Mouse (Mus musculus) lung, postnatal 25 days (tissue): ENCODE measurements around the gene Exoc6b.

Experiments
- DNase-seq: peaks from one replicate; pipeline ENCODE4 v3.0.0; 2022; ENCODE audit warnings: low spot score

Gene Exoc6b

DNA sequence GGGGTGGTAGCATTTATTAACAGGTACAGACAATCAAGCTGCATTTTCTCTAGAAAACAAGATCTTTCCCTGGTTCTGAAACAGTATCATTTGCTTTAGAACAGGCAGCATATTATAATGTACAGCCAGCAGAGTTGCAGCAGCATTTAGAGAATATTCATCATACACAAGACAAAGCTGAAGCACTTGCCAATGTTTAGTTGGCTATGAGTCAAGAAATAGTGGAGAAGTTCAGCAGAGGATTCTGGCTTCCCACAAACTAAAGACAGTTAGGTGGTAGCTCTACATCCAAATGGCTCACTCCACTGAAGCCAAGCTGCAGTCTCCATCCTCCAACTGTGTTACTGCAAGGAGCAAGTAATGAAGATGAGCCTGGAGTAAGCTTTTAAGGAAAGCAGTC is 342.4 kb downstream of the Exoc6b start:
- peak; percentile 11 for DNase-seq

DNA sequence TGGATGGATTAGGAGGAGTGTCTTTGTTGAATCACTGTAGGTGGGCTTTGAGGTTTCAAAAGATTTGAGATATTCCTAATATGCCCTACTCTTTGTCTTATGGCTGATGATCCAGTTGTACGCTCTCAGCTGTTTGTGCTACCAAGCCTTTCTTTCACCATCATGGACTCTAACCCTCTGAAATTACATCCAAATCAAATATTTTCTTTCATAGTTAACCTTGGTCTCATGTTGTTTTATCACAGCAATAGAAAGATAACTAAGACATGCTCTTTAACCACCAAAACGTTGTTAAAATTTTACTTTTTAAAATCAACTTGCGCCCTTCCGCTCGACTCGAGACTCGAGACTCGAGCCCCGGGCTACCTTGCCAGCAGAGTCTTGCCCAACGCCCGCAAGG is 356.1 kb downstream of the Exoc6b start:
- DNase-seq: no peak

DNA sequence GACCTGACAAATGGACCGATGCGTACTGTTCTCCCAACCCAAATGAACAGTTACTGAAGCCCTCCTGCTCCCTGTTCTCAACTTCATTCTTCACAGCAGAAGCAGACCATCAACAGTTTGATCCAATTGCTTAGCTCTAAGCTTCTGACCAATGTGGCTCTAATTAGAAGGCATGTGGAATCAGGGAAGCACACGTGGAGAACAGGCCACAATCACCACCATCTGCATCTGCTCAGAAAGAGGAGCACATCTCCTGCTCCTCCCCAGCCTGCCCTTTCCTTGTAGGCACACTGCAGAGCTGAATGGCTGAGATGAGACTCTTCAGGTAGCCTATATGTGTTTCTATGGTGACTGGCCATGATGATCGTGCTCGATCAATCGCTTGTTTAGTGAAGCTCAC is 358.5 kb downstream of the Exoc6b start:
- DNase-seq: no peak

DNA sequence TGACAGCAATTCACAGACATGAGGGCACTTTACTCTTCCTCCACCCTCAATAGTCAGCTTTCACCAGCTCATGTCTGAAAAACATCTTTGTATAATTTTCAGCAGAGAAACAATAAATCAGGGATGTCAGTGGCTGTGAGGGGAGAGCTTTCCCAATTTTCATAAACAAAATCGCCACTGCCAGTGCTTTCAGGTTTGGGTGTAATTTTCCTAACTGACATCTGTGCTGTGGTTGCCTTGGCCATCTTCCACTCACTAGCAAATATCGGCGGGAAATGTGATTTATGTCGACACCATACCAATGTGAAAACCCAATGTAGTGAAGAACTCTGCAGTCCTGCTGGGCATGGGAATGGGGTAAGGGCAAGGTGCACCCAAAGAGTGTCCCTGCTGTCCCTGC is 360.7 kb downstream of the Exoc6b start:
- no peak for DNase-seq

- DNase-seq: no peak
Measured at GRCm38 (mm10) chr6:84699579-84699978, 369.7 kb downstream of the Exoc6b start.

DNA sequence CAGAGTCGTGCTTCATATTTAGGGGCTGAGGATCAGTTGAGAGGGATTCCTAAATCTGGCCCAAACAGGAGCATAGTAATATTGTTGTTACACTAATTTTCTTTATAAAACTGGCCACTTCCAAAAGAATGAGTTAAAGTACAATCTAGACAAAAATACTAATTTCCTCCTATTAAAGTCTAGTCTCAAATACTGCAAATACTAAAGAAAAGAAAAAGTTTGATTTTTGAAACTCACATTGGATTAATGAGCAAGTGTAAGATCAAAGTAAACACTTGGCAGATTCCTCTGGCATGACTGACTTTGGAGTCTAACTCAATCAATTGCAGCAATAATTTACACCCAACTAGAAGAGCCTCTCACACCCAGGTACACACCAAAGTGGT is 371.0 kb downstream of the Exoc6b start:
- no peak for DNase-seq

GRCm38 (mm10) chr6:84697474-84698287 is 371.6 kb downstream of the Exoc6b start:
- DNase-seq: peak; percentile 31

- DNase-seq: no peak
Measured at GRCm38 (mm10) chr6:84693844-84694243, 375.5 kb downstream of the Exoc6b start.

GRCm38 (mm10) chr6:84693204-84693603 is 376.1 kb downstream of the Exoc6b start:
- DNase-seq: no peak

DNA sequence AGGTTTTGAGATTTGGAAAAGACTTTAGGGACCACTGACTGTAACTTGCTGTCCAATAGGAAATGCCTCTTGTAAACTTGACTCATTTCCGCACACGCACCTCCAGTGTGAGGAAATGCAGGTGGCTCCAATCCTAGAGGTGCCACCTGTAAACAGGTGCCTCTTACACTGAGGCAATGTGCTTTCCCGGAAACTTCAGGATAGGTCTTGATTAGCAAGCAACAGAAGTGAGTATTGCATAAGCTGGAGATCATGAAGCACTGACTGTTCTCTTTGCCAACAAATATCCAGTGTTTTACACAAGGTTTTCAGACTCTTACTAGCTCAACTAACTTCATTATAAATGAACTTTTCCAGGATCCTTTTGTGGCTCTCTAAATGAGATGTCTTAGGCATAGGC is 377.4 kb downstream of the Exoc6b start:
- DNase-seq: no peak

GRCm38 (mm10) chr6:84677770-84678169 is 391.5 kb downstream of the Exoc6b start:
- no peak for DNase-seq

DNA sequence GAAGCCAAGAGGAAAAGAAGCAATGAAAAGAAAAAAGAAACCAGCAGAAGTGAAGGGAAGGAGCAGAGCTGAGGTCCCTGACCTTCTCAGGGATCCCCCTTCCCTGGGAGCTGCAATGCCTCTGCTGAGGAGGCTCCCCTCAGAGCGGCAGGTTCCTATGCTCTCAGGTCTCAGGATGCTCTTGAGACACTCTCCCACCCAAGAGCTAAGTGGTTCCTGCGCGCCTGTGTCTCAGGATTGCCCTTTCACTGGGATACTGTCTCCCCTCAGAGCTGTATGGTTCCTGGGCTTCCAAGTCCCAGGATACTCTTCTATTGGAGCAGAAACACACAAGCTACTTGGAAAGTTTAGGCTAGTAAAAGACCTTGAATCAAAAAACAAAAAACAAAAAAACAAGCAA is 394.4 kb downstream of the Exoc6b start:
- no peak for DNase-seq

GRCm38 (mm10) chr6:84674136-84674535 is 395.2 kb downstream of the Exoc6b start:
- no peak for DNase-seq

DNA sequence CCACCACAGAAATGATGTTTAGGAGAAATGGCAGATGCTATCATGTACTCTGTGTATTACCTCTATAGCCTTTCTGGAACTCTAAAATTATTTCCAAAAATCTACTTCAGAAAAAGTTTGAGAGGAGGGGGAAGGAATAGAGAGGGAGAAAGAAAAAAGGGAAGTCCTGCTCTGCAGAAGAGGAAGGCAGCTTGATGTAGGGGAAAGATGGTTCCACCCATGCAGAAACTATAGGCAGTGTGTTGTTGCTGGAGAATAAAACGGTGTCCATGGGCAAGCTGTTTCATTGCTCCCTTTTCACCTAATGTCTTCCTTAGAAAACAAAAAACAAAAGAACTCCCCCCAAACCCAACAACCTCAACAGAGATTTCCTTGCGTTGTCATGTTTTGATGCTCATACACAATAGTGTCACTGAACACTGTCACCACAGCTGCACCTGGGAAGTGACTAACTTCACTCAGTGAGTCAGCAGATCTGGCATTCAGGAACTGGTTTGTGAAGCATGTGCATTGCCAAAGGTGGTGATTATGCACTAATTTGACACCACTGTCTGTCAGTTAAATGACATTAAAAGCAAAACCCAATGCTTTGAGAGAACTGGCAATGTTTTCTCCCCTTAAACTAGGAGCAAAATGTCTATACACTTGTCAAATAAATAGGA is 407.7 kb downstream of the Exoc6b start:
- DNase-seq: no peak

GRCm38 (mm10) chr6:84660982-84661381 is 408.3 kb downstream of the Exoc6b start:
- no peak for DNase-seq

GRCm38 (mm10) chr6:84657091-84657490 is 412.2 kb downstream of the Exoc6b start:
- DNase-seq: no peak

GRCm38 (mm10) chr6:84656680-84657079 is 412.6 kb downstream of the Exoc6b start:
- peak; percentile 35 for DNase-seq

DNA sequence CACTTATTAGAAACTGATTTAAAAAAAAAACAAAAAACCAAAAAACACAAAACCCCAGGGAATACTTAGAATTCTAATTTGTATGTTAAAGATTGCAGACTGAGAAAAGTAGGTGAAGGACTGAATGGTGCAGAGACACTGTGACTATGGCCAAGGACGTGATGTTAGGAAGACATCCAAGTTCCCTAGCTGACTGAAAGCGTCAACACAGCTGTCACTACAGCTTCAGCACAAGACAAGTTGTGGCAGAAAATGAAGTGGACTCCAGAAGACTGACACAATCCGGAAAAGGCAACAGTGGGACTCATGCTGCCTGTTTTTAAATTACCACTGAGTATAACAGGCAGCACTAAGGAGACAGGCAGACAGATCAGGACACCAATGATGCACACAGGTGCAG is 417.4 kb downstream of the Exoc6b start:
- no peak for DNase-seq

- DNase-seq: no peak
Measured at GRCm38 (mm10) chr6:84647197-84647596, 422.1 kb downstream of the Exoc6b start.

DNA sequence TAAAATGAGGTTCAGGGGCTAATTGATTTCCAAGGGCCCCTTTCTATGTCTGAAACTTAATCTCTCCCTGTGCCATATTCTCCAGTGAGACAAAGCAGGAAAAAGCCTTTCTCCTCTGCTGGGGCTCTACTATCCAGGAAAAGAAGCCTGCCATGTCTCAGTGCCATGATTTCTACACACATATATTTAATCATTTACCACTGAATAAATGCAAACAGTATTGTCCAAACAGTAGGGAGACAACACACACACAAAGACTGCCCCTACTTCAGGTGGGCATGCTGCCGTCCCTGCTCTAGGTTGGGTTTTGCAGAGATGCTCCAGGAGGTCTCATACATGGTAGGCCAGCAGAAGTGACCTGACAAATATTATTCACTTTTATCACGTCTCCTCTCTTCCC is 422.6 kb downstream of the Exoc6b start:
- DNase-seq: no peak

GRCm38 (mm10) chr6:84641062-84641431 is 428.3 kb downstream of the Exoc6b start:
- no peak for DNase-seq

DNA sequence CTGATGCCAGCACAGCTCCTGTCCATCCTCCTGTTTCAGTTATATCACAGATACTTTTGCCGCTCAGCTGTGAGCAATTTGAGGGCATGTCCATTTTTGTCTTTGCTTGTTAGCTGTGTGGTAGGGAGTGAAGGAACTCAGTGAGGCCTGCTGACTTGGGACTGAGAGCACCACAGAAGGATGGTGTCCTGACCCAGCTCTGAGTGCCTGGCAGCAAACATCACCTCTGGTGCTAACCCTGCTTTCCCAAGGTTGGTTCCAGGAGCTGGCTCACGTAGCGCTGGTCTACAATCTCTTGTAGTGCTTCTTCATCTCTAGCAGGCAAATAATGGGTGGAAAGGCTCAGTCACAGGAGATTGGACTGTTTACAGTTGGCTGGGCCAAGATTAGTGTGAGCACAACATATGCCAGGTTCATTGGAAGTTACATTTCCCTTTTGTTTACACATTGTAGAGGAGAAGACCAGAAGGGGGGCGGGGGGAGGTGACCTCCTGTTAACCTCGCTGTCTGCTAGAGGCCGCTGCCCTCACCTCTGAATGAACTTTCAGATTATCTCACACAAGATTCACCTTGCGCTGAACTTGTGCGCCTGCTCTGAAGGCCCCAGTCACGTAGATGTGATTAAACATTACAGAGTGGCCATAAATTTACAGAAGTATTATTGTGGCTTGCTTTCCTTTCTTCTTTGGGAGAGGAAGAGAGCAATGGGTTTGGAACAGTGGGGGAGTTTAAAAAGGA is 428.8 kb downstream of the Exoc6b start:
- DNase-seq: peak; percentile 64

DNA sequence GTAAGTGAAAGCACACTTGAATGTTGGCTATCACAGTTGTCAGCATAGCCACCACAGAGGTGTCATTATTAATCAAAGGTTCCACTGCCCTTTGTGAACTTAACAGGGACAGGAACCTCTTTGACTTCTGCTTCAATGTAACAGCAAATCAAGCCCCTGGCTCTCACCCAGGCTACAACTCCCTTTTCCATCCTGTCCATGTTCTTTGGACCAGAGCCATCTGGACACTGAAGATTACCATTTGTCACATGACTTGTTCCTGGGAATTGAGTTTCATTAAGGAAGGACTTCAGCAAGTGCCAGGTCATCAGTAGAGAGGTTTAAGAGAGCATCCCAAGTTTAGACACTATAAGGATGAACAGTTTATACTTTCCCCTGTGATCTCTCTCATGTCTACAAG is 431.1 kb downstream of the Exoc6b start:
- peak; percentile 82 for DNase-seq
